Mouse (Mus musculus) cerebellum, adult 18-20 months (tissue): ENCODE results near the gene Gm43191.
"Not testable (repeated sequence)": the region's sequence is repeated elsewhere in the genome, so short reads cannot be mapped to it uniquely, and the experiment has no call there.

ENCODE experiments used
- DNase-seq, 2 experiments: peaks; one replicate each; pipeline ENCODE4 v3.0.0; 2021

Gm43191 gene

GRCm38 (mm10) chr3:116661288-116661869 is 19.7 kb downstream of the Gm43191 start:
- DNase-seq = no peak

- DNase-seq = no peak
Observed at GRCm38 (mm10) chr3:116659856-116660430, 21.1 kb downstream of the Gm43191 start.

GRCm38 (mm10) chr3:116658928-116659565 is 22.0 kb downstream of the Gm43191 start:
- DNase-seq = no peak

GRCm38 (mm10) chr3:116656184-116656965 is 24.7 kb downstream of the Gm43191 start:
- DNase-seq = no peak

- DNase-seq = not testable (repeated sequence)
Observed at GRCm38 (mm10) chr3:116654051-116654450, 27.0 kb downstream of the Gm43191 start.

- DNase-seq = no peak
Observed at GRCm38 (mm10) chr3:116653278-116653945, 27.6 kb downstream of the Gm43191 start.

GRCm38 (mm10) chr3:116652033-116652446 is 29.0 kb downstream of the Gm43191 start:
- no peak for DNase-seq

GRCm38 (mm10) chr3:116650698-116651097 is 30.4 kb downstream of the Gm43191 start:
- DNase-seq = no peak

- DNase-seq = no peak
Observed at GRCm38 (mm10) chr3:116648805-116649204, 32.3 kb downstream of the Gm43191 start.

- no peak for DNase-seq
Observed at GRCm38 (mm10) chr3:116646387-116646786, 34.7 kb downstream of the Gm43191 start.

- DNase-seq = no peak
Observed at GRCm38 (mm10) chr3:116642373-116642772, 38.7 kb downstream of the Gm43191 start.

- no peak for DNase-seq
Observed at GRCm38 (mm10) chr3:116641811-116642371, 39.2 kb downstream of the Gm43191 start.

GRCm38 (mm10) chr3:116640024-116640423 is 41.0 kb downstream of the Gm43191 start:
- no peak for DNase-seq

- no peak for DNase-seq
Observed at GRCm38 (mm10) chr3:116638572-116638971, 42.5 kb downstream of the Gm43191 start.

GRCm38 (mm10) chr3:116637693-116638476 is 43.2 kb downstream of the Gm43191 start:
- DNase-seq = no peak

- DNase-seq = no peak
Observed at GRCm38 (mm10) chr3:116635799-116636198, 45.3 kb downstream of the Gm43191 start.

GRCm38 (mm10) chr3:116634853-116635252 is 46.2 kb downstream of the Gm43191 start:
- no peak for DNase-seq

GRCm38 (mm10) chr3:116634091-116634490 is 47.0 kb downstream of the Gm43191 start:
- DNase-seq = no peak

GRCm38 (mm10) chr3:116632971-116633370 is 48.1 kb downstream of the Gm43191 start:
- DNase-seq = no peak

GRCm38 (mm10) chr3:116631459-116631858 is 49.6 kb downstream of the Gm43191 start:
- DNase-seq = no peak

GRCm38 (mm10) chr3:116622641-116623040 is 58.4 kb downstream of the Gm43191 start:
- DNase-seq = no peak
